Mouse (Mus musculus) ES-CJ7 (cell line): ENCODE data around the gene 2310039H08Rik.
"Not testable (repeated sequence)": the region's sequence is repeated elsewhere in the genome, so short reads cannot be mapped to it uniquely, and the experiment has no call there.

ENCODE experiments used
- DNase-seq: peaks from one replicate; pipeline ENCODE4 v3.0.0; 2011; ENCODE audit warnings: low read depth, low spot score

Gene 2310039H08Rik

GRCm38 (mm10) chr17:46758753-46759152 lies 13.7 kb upstream of the 2310039H08Rik start:
- DNase-seq, result no peak

DNA sequence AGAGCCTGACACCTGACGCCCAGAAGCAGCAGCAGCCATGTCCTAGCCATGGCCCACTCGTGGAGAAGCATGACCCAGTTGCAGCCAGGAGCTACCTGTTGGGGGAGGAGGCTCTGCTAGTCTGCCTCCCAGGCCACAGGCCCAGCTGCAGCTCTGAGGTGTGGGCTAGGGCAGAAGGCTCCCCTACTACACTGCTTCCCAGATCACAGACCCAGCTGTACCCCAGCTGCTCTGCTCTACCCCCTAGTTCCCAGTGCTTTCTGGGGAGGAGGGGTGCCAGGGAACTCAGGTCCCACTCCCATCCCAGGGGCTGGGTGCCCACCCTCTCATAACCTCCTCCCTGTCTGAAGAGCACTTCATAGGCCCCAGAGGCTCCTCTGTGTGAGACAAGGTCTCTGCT lies 8.9 kb upstream of the 2310039H08Rik start, which contains the start of gene Ptcra:
Gene Ptcra, minus strand, starts transcription at position 169 of the 400 bp plus-strand sequence.
- DNase-seq, result no peak

DNA sequence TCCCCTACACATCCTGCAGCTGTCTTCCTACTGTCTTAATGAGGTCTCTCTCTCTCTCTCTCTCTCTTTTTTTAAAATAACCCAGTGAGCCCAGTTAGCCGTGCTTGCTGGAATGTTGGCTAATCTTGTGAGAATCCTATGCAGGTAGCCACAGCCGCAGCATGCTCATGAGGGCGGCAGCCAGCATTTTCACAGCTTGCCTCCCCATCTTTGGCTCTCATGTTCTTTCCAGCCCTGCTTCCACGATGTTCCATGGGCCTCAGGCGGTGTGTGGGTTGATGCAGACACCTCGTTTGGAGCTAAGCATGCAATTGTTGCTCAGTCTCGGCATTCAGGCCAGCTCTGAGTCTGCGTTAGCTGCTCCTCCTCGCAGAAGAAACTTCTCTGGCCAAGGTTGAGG lies 7.5 kb upstream of the 2310039H08Rik start:
- DNase-seq, result not testable (repeated sequence)

DNA sequence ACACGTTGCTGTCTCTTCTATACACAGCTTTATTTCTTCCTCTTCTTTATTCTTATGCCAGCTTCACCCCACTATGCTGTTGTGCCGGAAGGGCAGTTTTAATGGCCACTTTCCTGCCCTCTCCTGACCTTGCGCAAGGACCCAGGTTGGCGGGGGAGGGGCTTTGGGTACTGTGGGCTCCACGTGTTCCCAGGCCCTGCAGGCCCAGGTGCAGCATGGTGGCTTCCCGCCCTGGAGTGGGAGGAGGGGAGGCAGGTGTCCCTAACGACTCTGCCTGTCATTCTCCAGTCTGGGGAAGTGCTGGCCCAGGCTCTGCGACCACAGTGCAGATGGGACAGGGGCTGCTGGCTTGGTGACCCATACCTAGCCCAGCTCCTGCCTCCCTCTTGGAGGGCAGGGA lies 4.6 kb upstream of the 2310039H08Rik start:
- DNase-seq, result no peak

- no peak for DNase-seq
Measured at GRCm38 (mm10) chr17:46770546-46770945, 1.9 kb upstream of the 2310039H08Rik start.

- no peak for DNase-seq
Measured at GRCm38 (mm10) chr17:46771025-46771424, 1.4 kb upstream of the 2310039H08Rik start.

DNA sequence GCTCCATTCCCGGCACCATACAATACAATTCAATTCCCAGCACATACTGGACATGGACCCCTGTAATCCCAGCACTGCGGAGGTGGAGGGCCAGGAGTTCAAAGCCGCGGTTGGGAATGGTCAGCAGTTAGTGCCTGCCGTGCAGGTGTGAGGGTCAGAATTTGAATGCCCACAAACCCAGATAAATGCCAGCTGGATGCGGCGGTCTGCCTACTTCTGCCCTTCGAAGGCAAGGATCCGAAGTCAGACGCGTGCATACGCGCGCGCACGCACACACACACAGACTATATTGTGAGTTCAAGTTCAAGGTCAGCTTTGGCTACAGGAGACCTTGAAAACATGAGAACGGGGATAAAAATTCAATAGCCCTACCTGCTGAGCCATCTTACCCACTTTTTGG lies 819 bp upstream of the 2310039H08Rik start:
- no peak for DNase-seq

DNA sequence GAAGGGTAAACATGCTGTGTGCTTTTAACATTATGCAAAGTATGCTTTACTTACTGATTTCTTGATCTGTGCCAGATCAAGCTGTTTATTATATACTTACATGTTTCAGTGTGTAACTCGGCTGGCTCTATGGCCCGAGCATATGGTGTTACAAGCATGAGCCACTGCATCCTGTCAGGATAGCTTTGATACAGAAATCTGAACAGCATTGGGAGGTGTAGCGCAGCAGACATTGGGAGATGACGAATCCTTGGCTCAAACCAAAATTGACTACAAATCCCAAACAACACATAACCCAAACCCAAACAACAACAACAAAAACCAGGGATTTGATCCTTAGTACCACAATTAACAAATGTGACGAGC lies 414 bp upstream of the 2310039H08Rik start:
- DNase-seq, result no peak

GRCm38 (mm10) chr17:46773278-46774130 lies 1.1 kb downstream of the 2310039H08Rik start:
- no peak for DNase-seq

DNA sequence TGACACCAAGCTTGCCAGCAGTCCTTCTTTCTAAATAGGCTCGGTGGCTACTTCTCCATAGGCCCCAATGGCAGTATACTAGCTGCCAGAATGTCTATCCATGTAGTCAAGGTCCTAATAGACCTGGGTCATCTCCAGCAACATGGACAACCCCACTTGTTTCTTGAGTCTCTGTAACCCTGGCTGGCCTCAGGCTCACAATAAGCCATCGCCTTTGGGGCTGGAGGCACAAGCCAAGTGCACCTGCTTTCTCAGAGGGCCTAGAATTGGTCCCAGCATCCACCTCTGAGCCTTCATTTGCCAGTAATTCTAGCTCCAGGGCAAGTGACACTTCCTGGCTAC lies 1.7 kb downstream of the 2310039H08Rik start:
- DNase-seq, result no peak

DNA sequence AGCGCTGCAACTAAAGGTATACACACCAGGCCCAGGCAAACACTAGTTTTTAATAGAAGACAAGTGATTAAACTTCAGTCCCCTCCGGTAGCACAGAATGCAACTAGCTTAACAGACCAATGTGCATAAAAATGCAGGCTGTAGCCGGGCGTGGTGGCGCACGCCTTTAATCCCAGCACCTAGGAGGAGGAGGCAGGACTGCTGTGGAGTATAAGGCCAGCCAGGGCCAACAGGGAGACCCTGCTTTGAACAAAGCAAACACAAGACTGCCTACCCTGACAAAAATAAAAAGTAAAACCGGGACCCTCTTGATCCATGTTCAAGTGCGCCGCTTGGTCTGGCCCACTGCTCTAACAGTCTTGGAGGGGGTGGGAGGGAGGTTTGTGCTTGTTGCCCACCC lies 2.6 kb downstream of the 2310039H08Rik start:
- DNase-seq, result no peak

DNA sequence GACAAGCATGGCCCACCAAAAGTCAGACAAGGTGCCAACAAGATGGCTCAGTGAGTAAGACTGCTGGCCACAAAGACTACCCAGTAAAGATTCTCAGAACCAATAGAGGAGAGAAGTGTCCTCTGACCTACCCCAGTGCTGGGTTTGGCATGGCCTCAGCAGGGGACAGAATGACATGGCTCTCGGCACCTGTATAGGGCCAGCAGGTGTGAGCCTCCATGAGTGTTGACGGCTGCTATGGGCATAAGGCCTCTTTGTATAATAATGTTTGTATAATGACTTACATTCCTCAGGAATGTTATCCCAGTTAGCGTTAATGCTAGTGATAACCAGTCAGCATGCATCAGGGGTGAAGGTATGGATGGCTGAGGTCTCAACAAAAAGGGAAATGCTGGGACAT lies 3.7 kb downstream of the 2310039H08Rik start:
- no peak for DNase-seq

GRCm38 (mm10) chr17:46781876-46782275 lies 9.4 kb downstream of the 2310039H08Rik start:
- DNase-seq, result no peak

GRCm38 (mm10) chr17:46782341-46783221 lies 10.1 kb downstream of the 2310039H08Rik start, which contains the start of gene Rpl7l1:
TSS of gene Rpl7l1 (minus strand) at chr17:46782672.
- DNase-seq, result peak; percentile 96

DNA sequence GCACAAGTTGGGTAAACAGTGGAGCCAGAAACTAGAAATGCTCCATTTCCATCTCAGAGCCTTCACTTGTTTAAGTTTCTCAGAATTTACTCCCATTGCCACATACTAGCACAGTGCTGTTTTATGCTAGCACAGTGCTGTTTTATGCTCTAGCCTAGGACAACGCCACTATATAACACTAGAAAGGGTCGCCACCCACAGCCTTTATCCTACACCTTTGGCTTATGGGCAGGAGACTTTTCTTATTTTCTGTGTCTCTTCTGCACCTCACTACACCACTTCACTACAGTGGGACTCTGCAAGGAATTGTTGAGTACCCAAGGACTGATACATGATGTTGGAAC lies 10.8 kb downstream of the 2310039H08Rik start:
- DNase-seq, result no peak

DNA sequence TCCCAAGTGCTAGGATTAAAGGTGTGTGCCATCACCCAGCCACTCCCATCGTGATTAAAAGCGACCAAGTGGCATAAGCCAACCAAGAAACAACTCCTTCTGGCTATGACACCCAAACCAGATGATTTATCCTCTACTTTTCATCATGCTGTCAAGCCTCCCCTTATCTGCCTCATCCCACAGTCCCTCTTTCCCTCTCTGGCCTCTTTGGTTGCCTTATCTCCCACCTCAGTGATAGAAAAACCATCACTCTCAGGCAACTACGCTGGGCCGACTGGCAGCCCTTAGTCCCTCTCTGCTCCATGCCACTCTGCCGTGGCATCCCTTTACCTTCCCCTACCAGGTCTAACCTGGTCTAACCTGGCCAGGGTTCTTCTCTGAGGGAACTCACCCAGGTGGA lies 14.5 kb downstream of the 2310039H08Rik start:
- DNase-seq, result no peak

GRCm38 (mm10) chr17:46787974-46788373 lies 15.5 kb downstream of the 2310039H08Rik start:
- not testable (repeated sequence) for DNase-seq

DNA sequence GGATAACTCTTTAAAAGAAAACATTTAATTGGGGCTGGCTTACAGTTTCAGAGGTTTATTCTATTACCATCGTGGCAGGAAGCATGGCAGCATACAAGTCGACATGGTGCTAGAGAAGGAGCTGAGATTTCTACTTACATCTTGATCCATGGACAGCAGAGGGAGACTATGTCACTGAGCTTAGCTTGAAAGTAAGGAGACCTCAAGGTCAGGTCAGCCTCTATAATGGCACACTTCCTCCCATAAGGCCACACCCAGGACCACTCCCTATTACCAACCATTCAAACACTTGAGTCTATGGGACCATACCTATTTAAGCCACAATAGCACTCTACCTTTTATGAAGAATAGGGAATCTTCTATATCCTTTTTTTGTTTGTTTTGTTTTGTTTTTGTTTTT lies 20.5 kb downstream of the 2310039H08Rik start:
- peak; percentile 97 for DNase-seq

GRCm38 (mm10) chr17:46796743-46797142 lies 24.3 kb downstream of the 2310039H08Rik start:
- no peak for DNase-seq

GRCm38 (mm10) chr17:46797386-46797785 lies 25.0 kb downstream of the 2310039H08Rik start:
- DNase-seq, result no peak

DNA sequence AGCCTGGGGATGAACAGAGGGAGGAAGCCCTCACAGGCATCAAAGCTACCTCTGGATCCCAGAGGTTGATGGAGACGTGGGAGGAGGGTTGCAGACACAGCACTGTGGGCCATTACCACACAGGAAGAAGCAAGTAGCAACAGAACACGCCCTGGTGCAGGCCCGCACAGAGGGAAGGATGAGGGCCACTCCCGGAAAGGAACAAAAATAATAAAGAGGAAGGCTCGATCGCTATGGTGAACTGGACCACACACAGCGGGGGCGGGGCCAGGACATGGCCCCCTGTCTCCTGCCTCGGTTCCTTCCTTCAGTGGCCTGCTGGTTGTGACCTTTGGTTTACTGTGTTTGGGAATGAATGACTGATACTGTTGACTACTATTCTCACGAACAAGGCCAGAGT lies 27.2 kb downstream of the 2310039H08Rik start:
- DNase-seq, result peak; percentile 91

DNA sequence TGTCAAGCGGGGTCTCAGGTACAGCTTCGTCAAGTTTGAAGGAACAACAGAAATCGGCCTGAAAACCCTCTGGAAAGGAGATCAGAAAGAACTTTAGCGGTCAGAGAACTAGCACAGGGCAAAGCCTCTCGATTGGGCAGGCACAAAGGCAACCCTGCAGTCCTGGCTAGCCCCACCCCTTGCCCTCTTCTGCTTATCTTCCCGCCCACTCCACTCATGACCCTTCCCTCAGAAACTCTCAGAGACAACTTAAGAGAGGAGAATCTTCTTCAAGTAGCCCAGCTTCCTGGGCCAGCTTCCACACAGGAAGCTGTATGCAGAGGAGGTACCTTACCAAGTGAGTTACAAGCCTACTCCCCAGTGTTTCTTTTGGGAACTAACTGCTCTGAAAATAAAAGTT lies 29.3 kb downstream of the 2310039H08Rik start:
- no peak for DNase-seq

DNA sequence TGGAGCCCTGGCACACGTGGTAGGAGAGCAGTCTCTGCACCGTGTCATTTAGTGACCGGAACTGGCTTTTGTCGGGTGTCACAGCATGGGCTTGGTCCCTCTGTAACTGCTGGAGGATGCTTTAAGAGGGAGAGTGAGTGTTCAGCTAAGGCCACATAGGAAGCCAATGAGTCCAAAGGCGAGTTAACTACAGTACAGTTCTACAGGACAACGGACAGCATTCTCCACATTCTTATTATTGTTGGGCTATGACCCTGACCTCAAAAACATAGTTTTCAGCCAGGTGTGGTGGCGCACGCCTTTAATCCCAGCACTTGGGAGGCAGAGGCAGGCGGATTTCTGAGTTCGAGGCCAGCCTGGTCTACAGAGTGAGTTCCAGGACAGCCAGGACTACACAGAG lies 35.9 kb downstream of the 2310039H08Rik start:
- DNase-seq, result no peak
